Mouse (Mus musculus): Measurements from ENCODE around the gene Stau1.

Gene Stau1

DNA sequence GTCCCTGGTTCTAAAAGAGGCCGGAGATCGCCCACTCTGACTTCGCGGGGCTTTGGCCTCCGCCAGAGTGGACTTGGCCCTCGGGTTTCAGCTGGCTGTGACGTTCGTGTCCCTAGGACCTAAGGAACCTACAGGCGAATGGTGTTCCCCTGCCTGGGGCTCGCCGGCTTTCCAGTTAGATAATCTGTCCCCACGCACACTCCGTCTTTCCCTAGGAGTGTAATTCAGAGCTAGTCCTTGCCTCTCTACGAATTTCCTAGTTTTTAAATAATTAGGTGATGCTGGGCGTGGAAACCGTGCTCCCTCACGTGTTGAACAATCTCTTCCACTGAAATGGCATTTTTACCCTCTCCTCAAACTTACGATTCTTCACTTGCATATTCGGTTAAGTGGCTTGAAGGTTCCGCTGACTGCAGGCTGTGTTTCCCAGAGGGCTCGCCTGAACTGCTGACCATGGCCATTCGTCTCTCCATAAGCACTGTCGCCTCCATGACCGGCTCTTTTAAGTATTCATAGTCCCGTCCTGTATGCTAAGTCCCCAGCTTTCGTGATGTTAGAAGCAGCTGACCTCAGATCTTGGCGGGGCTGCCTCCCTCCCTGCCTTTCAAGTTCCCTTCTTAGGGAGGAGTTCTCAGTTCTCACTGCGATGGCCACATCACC, 89.4 kb downstream of the Stau1 start:
- DNase-seq: no peak

DNA sequence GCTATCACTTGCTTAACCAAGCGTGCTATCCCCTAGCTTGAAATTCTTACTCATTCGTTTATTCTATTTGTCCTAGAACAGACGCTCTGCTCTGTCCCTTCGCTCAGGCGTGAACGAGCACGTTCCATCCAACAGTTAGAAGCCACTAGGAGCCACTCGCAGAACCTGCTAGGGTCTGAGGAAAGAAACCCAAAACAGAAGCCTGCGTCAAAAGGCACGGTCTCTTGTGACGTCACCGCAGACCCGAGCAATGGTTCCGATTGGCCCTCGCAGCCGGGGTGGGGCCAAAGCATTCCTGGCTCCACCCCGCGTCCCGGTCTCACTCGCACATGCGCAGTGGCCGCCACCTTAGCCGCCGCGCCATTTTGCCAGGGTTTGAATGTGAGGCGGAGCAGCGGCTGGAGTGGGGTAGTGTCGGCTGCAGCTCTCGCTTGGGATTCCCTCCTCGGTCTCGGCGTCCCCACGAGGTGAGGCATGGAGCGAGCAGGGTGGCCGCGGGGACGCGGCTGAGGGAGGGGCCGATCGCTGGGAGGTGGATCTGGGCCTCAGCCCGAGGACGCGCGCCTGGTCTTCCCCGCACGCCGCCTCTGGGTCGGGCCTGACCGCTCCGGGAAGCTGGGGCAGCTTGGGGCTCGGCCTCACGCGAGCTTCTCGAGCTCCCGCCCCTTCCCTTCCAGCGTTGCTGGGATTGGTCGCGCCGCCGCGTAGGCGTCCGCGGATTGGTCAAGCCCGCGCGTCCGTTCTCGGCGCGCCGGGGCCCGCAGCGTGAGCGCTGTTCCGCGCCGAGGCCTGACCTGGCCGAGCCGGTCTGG, 90.2 kb downstream of the Stau1 start, which contains the start of gene Cse1l:
Gene Cse1l (plus strand): TSS at position 330 of the 812 bp plus-strand sequence.
- peak; percentile 93 to 95 for DNase-seq

DNA sequence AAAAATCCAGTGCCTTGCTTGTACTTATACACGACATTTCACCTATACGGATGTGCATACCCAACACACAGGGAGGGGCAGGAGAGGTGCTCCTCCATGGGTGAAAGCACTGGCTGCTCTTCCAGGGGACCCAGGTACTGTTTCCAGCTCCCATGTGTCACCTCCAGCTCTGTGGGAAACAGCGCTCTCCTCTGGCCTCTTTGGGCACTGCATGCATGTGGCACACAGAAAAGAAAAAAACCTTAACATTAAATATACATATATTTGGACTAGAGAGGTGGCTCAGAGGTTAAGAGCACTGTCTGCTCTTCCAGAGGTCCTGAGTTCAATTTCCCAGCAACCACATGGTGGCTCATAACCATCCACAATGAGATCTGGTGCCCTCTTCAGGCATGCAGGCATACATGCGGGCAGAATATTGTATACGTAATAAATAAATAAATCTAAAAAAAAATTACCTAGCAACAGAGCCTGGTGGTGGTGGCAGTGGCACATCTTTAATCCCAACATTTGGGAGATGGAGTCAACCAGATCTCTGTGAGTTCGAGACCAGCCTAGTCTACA, 92.3 kb downstream of the Stau1 start:
- DNase-seq: no peak

- no peak for DNase-seq
Measured at GRCm38 (mm10) chr2:166900792-166901505, 95.2 kb downstream of the Stau1 start.

- DNase-seq: no peak
Measured at GRCm38 (mm10) chr2:166899746-166900145, 96.4 kb downstream of the Stau1 start.

DNA sequence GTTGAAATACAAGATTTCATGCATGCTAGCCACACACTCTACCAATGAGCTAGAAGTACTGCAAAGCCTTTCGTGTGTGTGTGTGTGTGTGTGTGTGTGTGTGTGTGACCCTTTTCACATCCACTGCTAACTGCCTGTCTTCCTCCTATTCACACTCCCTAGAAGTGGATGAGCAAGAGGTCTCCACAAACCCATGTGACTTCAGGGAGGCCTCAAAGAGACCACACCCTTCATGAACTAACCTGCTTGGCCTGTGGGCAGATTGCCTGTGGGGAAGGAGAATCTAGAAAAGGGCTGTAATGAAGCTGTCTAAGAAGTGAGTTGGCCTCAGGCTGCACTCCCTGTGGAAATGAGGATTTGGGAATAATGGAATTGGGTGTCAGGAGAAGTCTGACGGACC, 96.9 kb downstream of the Stau1 start:
- DNase-seq: no peak
